Mouse (Mus musculus) natural killer cell, adult 2 months (primary cell): ENCODE results near the gene Pitpnm1.

Experiments
- DNase-seq, 2 experiments: peaks; one replicate each; pipeline ENCODE4 v3.0.0; 2022; ENCODE audit warnings: low spot score in 2 of 2

The Pitpnm1 gene

DNA sequence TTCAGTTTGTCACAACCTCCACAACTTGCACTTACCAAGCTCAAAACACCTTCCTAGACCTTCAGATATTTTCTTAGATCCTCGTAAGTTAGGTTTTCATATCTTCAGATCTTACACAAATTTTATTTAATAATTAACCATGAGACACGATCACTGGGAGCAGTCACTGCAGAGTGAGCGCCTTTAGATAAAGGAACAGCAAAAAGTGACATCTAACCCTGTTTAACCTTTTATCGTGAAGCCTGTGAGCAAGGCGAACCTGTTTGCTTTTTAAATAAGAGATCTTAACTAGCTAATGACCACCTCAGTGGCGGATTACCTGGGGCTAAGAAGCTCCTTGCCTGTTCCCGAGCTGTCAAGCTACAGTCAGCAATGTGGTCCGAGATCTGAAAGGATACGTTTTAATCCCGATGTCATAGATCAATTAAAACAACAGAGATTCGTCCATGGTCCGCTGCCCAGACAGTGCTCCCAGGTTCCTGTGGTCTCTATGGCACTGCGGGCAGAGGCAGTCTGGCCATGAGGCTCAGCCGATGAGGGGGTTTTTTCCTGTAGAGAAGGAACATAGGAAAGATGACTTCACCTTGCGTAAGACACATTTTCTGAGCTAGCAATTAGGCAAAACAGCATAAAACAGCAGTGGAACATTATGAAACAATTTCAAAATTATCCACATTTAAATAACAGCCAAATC, 30.9 kb upstream of the Pitpnm1 start:
- DNase-seq = no peak

DNA sequence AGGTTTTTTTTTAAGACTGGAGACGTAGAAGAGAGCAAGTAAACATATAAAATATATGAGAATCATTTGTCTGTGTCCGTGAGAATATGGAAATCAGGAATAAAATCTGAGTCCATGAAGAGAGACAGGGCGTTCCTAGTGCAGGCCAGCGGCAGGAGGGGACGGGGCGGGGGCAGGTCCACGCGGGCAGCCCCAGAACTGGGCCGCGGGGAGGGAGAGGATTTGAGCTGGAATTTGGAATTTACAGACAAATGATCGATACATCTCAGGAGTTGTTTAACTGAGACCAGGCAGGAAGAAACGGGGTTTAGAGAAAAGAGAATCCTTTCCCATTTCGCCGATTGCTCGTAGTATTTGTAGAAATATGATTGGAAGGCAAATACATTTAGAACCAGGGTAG, 29.5 kb upstream of the Pitpnm1 start:
- DNase-seq = no peak

DNA sequence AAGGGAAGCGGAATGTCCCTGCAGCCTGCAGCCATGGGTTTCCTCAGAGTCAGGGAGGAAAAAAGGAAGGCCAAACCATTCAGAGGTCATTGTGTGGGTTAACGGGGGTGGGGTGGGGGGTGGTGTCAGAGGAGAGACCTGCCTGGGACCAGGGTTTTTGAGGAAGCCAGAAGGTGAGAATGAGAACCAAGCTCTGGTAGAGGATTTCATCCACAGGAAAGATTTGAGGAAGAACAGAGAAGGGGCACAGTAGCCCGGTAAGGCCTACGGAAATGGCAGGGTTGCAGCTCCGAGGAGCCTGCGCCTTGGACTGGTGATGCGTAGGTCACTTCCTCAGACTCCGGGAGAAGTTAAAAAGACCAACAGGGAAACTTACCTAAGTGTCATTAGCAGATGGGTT, 29.0 kb upstream of the Pitpnm1 start:
- no peak for DNase-seq

DNA sequence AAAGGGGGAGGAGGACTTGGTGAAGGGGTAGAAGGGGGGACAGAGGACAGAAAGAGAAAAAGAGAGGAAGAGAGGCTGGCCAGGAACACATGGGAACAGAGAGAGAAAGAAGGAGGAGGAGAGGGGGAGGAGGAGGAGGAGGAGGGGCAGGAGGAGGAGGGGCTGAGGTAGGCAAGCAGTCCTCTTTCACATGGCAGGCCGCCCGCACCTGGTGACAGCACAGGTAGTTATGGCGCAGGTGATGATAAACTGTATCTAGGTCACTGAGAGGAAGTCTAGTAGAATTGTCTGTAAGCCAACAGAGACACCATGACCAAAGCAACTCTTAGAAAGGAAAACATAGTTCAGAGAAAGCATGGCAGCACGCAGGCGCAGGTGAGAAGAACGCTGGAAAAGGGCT, 28.4 kb upstream of the Pitpnm1 start:
- DNase-seq = no peak

DNA sequence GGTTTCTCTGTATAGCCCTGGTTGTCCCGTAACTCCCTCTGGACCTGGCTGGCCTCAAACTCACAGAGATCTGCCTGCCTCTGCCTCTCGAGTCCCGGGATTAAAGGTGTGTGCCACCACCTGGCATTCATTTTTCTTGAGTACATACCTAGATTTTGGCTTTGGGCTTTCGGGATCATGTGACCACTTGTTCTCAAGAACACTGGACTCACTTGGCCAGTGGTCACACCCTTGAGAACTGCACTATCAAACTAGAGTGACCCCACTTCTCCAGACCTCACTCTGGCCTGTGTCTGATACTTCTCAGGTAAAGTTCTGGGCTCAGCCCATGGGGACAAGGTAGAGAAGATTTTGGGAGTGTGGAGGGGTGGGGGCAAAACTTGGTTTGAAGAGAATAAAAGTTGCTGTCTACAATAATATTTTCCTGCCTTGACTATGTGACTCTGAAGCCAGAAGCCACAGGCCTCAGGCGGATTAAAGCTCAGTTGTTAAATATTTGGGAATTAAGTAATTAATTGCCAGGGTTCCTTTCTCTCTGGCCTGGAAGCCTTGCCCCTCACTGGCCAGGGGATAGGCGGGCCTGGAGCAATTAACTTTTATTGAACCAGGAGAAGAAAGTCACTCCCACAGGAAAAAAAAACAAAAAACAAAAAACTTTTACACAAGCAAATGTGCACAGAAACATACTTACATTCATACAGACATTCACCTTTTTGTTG, 26.9 kb upstream of the Pitpnm1 start:
- DNase-seq = no peak

DNA sequence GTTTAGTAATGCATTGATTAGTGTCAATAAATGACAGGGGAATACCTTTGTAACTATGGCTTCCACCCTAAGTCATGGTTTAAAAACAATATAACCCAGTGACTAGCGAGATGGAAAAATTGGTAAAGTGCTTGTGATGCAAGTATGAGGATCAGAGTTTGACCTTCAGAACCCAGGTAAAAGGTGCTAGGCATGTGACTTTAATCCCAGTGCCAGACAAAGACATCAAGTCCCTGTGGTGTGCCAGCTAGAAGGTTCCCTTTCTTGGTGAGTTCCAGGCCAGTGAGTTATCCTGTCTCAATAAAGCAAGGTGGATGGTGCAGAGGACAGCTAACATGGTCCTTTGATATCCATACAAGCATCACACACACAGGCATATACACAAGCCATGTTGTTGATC, 24.3 kb upstream of the Pitpnm1 start:
- DNase-seq = no peak

DNA sequence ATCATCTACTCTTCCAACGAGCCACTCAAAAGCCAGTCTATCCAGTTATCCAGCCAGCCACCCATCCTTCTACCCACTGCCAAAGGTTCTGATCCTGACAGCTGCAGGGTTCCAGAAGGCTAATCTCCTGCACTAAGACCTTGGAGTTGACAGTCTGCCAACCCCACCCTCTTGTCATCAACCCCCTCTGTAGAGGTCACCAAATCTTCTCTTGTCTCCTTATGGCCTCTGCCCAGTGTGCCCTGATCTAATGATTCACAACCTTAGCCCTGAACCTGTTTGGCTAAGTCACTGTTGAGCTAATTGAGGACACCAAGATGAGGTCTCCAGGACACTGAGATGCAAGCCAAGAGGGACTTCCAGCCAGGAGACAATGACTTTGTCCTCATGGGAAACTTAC, 20.2 kb upstream of the Pitpnm1 start:
- DNase-seq = no peak

DNA sequence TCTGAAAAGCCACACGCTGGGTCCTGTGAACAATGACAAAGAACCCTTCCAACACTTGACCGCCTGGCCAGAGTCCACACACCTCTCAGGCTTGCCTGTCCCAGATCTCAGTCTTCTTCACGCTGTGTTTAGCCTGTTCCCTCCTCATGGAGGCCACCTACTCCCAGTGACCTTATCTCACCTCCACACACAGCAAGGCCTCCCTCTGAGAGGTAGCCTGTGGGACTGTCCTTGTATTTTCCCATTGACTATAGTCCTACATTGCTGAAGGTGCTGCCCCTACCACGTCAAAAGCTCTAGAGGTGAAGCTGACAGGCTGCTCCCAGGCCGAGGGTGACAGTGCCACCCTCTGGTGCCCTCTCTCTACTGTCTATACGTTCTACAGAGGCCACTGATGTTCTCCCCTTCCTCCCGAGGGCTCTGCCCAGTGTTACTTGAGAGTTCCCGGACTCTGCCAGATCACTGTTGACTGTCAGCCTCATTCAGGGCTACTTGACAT, 19.2 kb upstream of the Pitpnm1 start:
- no peak for DNase-seq

DNA sequence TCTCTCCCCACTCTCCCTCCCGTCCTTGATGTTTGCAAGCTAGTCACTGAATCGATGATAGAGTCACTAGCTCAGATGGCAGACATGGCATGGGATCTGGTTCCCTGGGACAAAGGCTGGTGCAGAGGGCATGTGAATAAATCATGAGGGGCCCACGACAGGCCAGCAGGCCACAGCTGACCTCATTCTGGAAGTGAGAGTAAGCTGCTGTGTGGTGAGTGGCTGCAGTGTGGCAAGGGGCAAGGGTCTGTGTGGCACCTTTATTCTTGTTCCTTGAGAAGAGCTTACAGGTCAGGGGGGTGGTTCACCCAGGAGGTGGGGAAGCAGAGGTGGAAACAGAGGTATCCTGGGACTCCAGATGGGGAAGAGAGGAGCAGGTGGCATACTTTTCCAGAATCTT, 18.4 kb upstream of the Pitpnm1 start, which contains the start of gene Cabp2:
TSS of gene Cabp2 (plus strand) at position 185 of the 400 bp plus-strand sequence.
- DNase-seq = no peak

DNA sequence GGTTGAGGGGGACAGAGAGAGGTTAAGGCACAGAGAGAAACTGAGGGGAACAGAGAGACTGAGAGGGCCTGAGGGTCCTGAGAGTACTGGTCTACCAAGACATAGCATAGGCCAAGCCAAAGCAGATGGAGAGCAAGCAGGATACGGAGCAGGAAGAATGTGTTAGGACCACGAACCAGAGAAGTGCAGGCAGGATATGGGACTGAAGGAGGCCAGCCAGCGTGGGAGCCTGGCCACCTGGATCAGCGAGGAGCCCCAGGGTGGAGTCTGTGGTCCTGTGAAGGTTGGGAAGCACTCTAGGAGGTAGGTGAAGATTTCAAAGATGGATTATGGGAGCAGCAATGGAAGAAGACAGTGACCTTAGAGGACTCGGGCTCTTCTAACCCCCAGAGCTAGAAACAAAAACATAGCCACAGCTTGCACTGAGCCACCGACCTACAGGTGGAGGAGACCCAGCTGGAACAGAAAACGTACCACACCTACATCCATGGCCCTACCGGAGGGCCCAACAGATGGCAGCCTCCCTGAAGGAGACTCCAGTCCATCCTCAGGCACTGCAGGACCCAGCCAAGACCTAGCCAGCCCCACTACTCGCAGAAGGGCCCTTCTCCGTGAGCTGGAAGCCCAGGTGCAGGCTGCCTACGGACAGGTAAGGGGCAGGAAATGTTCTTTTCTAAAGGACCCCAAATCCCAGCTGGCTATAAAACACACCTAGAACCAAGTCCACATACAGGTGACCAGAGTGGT, 17.4 kb upstream of the Pitpnm1 start:
- no peak for DNase-seq

DNA sequence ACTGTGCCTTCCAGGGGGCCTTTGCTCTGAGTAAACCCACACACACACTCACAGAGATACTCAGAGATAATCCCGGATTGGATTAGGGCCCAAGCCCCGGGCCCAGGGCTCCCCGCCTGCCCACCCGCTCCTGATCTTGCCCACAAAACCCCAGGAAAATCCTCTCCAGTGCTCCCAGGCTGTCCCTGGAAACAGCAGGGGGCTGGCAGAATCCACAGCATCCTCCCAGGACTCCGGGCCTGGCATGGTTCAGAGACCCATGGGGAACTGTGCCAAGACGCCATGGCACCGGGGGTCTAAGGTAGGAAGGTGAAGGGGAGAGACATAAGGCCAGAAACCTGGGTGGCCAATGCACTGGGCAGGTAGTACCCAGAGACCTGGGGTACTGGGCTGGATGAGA, 16.5 kb upstream of the Pitpnm1 start:
- no peak for DNase-seq

DNA sequence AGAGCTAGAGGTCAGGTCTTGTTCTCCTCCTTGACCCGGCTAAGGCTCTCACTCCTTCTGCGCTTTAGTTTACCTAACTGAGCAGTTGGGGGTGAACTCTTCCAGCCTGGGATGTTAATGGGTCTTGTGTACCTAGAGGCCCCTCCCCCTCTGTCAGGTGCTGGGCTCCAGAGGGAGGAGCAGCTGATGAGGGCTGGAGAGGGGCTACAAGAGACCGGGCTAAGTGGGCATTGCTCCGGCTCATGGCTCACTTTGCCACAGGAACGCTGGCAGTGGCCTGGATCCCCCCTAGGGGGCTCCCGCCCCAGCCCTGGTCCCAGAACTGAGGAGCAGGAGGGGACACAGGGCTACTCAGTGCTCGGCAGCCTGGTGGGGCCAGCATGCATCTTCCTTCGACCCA, 16.0 kb upstream of the Pitpnm1 start:
- DNase-seq = no peak

DNA sequence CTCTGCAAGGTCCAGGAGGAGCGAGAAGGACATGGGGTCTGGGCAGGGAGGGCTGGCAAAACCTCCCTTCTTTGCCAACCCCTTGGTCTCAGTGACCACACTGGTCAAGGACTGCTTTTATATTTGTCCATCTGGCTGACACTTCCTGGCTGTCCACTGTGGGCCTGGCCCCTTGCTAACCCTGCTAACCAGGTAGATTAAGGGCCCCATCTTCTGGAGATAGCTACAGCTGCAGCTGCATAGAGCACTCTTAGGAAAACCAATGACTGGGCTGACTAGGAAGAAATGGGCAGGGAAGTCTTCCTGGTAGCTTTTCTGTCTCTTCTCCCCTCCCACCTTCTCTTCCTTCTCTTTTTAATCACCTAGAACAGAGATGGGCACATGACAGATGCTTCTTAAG, 14.8 kb upstream of the Pitpnm1 start:
- DNase-seq = no peak

DNA sequence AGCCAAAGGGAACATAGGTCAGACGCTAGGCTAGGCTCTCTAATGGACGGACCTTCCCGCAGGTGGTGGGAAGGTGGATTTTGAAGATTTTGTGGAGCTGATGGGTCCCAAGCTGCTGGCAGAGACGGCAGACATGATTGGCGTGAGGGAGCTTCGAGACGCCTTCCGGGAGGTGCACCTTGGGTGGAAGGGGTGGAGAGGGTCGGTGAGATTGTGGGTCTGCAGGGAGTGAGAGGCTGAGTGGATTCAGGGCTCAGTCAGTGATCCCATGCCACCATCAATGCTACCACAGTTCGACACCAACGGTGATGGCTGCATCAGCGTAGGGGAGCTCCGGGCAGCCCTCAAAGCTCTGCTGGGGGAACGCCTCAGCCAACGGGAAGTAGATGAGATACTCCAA, 13.6 kb upstream of the Pitpnm1 start:
- DNase-seq = no peak

DNA sequence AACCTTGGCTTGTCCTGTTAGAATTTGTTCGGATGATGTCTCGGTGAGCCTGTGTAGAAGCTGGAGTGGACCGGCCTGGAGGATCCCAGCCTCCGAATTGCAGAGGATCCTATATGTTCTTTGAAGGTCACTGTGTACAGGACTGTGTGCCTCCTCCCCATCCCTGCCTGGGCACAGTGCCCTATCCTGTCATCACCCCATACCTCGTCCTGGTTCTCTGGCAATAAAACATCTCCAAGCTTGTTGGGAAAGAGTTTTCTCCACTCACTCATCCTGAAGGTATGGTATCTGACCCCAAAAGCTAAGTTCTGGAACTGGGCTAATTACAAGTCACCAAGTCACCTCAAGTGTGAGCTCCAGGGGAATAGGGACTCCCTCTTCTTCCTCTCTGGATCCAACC, 12.7 kb upstream of the Pitpnm1 start:
- no peak for DNase-seq

DNA sequence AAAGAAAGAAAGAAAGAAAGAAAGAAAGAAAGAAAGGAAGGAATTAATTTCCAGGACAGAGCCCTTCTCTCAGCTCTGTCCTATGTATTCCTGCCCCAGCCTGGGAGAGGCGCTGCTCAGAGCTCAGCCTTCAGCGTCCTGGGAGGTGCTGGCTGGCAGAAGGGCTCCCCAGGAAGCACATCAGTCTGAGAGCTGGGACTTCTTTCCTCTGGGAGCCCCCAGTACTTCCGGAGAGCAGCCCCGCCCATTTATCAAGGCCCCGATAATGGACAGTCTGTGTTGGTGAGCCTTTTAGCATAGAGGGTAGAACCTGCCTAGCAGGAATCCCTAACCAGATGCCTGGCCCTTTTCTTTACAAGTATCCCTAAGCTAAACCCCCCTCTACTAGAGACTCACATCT, 11.7 kb upstream of the Pitpnm1 start:
- no peak for DNase-seq

DNA sequence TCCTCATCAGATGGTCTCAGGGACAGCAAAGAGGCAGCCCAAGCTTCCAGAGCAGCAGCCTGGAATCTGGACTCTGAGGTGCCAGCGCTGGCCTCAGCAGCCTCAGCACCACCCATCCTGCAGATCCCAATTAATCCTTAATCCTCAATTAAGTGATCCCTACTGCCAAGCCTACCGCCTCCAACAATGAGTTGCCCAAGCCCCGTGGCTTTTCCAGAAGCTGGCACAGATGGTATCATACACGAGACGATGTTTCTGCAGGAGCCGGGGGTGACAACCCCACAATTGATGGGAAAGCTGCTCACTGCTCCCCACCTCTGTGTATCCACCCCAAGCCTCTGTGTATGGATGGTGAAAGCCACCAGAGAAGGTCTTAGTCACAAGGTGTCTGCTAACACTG, 10.7 kb upstream of the Pitpnm1 start:
- DNase-seq = no peak

DNA sequence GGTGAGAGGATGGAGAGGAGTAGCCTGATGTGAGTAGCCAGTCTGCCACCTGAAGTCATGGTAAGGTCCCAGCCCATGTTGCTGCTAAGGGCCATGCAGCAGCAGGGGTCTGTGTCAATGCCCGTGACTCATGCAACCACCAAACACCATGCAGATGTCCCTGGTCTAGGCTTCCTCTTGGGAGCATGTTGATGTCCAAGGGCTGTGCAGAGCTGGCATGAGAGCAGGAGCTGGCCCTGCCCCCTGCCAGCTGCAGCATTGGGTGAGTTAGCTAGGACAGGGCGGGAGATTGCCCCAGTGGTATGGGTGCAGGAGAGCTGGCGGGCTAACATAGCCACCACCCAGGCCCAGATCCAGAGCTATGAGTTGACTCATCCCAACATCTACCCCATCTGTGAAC, 9.4 kb upstream of the Pitpnm1 start:
- no peak for DNase-seq

DNA sequence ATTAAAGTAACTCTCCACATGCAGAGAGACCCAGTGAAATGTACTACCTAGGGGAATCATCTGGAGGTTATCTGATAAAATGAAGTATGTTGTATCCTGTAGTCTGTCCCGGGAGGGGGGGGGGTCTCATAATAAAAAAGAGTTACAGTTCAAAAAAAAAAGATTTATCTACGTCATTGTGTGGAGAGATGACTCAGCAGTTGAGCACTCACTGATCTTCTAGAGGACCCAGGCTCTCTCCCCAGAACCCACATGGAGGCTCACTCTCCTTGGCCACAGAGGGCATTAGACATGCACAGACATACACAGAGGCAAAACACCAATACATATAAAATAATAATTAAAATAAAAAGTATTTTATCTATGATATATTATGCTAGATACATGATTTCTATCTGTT, 8.4 kb upstream of the Pitpnm1 start:
- no peak for DNase-seq

DNA sequence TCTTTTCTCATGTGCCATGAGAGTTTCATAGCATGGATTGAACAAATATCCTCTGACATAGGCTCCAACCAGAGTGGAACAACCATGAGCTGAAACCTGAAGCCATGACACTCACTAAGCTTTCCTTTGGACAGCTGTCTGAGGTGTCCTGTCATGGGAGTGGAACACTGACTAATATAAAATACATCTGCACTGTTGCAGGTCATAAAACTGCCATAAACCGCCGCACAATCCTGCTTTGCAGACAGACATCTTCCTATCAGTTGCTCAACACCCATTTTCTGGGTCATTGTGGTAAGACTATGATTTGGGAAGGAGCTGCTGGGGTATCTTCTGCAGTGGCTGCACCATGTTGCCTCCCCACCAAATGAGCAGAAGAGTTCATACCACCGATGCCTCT, 7.0 kb upstream of the Pitpnm1 start:
- DNase-seq = no peak

DNA sequence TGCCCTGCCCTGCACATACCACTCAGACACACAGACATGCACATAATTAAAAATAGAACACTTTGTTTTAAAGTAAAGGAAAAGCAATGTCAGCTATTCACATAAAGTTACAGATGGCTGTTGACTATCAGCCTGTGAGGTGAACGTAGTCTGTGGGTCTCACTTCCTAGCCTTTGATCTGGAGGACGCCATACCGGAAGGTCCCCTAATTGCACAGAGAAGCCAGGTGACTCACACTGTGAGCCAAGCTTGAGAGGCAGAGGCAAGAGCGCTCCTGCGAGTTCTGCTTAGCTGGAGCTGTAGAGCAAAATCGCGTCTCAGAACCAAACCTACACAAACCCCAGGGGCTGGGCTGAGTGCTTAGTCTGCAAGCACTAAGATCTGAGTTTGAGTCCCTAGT, 6.0 kb upstream of the Pitpnm1 start:
- peak; percentile 42 to 48 for DNase-seq

DNA sequence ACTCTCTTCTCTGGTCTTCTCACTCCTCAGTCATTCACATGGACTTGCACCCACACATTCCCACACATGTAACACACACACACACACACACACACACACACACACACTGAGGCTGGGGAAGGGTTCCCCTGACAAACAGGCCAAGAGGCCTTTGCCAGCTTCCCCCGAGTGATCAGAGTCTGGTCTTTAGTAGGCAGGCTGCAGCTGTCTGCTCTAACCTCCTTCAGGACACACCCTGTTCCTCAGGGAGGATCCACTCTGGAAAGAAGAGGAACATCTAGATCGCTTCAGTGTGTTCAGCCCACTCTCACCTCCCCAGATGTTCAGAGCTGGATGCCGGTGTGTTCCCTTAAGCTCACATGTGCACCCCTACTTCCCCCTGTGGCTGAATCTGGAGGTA, 5.5 kb upstream of the Pitpnm1 start:
- no peak for DNase-seq

DNA sequence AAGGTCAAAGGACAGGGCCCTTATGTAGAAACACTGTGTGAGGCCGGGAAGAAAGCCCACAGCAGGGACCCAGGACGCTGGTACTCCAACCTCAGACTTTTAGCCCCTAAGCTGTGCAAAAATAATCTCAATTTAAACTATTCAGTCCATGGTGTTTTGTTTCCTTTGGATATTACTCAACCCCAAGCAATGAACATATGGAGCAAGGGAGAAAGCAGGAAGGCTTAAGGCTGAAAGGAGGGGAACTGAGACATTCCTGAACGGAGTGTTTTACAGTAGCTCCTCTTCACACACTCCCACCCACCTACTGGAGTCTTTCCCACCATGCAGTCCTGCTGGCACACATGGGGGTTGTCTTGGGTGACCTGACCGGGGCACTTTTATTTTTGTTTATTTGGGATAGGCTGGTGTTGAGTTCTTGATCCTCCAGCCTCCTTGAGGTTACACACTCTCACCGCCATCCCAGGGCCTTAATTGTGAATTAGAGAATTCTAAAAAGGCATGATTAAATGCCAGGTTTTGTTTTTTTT, 5.0 kb upstream of the Pitpnm1 start:
- no peak for DNase-seq
